Mouse (Mus musculus): ENCODE measurements around the gene Acat1. TPM values are rescaled to one million over a fixed set of nuclear protein-coding genes. Genes with fewer than 3 reads are reported as not detected.

Gene Acat1
- 131 TPM for polyA plus RNA-seq (2014; fragmentation: Illumina TruSeq; extraction: RNeasy Lipid Tissue Mini Kit (QIAGEN cat#74804); ENCODE audit: low read depth, low replicate concordance)

DNA sequence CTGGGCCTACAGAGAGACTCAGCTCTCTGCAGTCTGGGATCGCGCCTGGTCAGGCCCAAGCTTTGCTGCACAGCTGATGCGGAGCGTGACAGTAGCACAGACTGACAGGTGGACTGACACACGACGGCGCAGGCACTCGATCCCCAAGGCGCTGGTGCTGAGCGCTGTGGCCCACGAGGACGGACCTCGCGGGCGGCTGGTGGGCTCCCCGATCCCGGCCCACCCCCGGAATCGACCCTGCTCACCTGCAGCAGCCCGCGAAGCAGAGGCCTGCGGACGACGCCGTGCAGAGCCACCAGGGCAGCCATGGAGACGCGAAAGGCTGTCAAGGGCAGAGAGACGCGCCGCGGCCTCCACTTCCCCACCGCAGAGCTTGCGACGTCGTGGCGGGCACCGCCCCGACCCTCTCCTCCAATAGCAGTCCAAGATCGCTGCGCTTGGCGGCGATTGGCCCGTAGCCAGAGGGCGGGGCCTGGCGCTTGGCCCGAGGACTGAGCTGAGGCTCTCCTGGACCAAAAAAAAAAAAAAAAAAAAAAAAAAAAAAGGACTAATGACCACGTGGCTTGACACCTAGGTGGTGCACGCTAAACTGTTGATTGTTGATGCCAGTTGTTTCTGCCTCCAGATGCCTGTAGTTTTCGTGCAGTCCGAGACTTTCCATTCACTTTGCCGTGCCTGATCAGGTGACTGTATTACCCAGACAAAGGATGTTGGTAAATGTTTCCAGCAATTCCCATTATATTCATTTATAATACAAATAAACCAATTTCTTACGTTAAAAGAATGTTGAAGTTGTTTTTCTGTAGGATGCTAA, at the start of gene Acat1:
Gene Acat1 (minus strand): TSS at position 415 of the 814 bp plus-strand sequence.

GRCm38 (mm10) chr9:53536558-53537320, 73.4 kb downstream of the Acat1 start, which contains the start of the genes Atm and Npat:
Gene Atm (minus strand): TSS chr9:53536740.
Gene Npat (plus strand): TSS chr9:53537047.

Other genes with a start within 250 kb of the Acat1 start
- gene Kdelc2, start 226.4 kb downstream of the Acat1 start, polyA plus RNA-seq (2014; fragmentation: Illumina TruSeq; extraction: RNeasy Lipid Tissue Mini Kit (QIAGEN cat#74804); ENCODE audit: low read depth, low replicate concordance) = 29.9 TPM
- 15.2 TPM for gene 4930550C14Rik, start 208.1 kb downstream of the Acat1 start, polyA plus RNA-seq (2014; fragmentation: Illumina TruSeq; extraction: RNeasy Lipid Tissue Mini Kit (QIAGEN cat#74804); ENCODE audit: low read depth, low replicate concordance)
- 18.5 TPM for gene Atm, start 73.6 kb downstream of the Acat1 start, polyA plus RNA-seq (2014; fragmentation: Illumina TruSeq; extraction: RNeasy Lipid Tissue Mini Kit (QIAGEN cat#74804); ENCODE audit: low read depth, low replicate concordance)
- gene Npat, start 73.3 kb downstream of the Acat1 start, polyA plus RNA-seq (2014; fragmentation: Illumina TruSeq; extraction: RNeasy Lipid Tissue Mini Kit (QIAGEN cat#74804); ENCODE audit: low read depth, low replicate concordance) = 34.5 TPM
- 115 TPM for gene Cul5, start 59.6 kb upstream of the Acat1 start, polyA plus RNA-seq (2014; fragmentation: Illumina TruSeq; extraction: RNeasy Lipid Tissue Mini Kit (QIAGEN cat#74804); ENCODE audit: low read depth, low replicate concordance)
- 1.9 TPM for gene Rab39, start 95.8 kb upstream of the Acat1 start, polyA plus RNA-seq (2014; fragmentation: Illumina TruSeq; extraction: RNeasy Lipid Tissue Mini Kit (QIAGEN cat#74804); ENCODE audit: low read depth, low replicate concordance)
- 1.0 TPM for gene Slc35f2, start 161.2 kb upstream of the Acat1 start, polyA plus RNA-seq (2014; fragmentation: Illumina TruSeq; extraction: RNeasy Lipid Tissue Mini Kit (QIAGEN cat#74804); ENCODE audit: low read depth, low replicate concordance)
- not detected for gene Sln, start 239.8 kb upstream of the Acat1 start, polyA plus RNA-seq (2014; fragmentation: Illumina TruSeq; extraction: RNeasy Lipid Tissue Mini Kit (QIAGEN cat#74804); ENCODE audit: low read depth, low replicate concordance)

All from adrenal gland, adult 10 weeks (tissue).